Mouse (Mus musculus) kidney, adult 11 months (tissue): Measurements from ENCODE around the gene Psap.

Experiments used
- DNase-seq: peaks from one replicate; pipeline ENCODE4 v3.0.0; 2022

The Psap gene

GRCm38 (mm10) chr10:60290026-60290738 lies 12.8 kb downstream of the Psap start:
- DNase-seq = peak; percentile 28

GRCm38 (mm10) chr10:60290739-60291110 lies 13.3 kb downstream of the Psap start:
- no peak for DNase-seq

DNA sequence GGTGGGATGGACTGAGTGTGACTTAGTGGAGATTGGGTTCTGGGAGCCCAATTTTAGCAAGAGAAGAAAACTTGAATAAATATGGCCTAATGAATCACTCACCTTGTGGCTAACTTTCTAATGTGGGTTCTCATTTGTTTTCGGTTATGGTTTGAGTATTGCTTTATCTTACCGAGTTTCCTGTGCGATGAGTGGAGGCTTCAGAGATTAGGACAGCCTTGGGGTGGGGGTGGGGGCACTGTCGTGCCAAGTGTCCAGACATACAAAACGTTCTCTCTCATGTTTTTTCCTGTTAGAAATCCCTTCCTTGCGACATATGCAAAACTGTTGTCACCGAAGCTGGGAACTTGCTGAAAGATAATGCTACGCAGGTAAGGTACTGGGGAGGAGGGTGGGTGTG lies 14.8 kb downstream of the Psap start:
- no peak for DNase-seq

DNA sequence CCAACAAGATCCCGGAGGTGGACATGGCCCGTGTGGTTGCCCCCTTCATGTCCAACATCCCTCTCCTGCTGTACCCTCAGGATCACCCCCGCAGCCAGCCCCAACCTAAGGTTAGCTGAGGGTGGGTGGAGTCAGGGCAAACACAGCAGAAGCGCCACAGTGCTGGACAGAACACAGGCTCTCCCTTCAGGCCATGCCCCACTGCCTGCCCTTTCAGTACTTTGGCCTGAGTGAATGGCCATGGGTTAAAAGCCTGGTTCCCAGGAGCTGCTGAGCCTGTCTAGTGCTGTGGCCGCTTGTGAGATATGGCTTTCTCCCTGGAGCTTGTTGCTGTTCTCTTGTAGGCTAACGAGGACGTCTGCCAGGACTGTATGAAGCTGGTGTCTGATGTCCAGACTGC lies 17.2 kb downstream of the Psap start:
- peak; percentile 66 for DNase-seq

DNA sequence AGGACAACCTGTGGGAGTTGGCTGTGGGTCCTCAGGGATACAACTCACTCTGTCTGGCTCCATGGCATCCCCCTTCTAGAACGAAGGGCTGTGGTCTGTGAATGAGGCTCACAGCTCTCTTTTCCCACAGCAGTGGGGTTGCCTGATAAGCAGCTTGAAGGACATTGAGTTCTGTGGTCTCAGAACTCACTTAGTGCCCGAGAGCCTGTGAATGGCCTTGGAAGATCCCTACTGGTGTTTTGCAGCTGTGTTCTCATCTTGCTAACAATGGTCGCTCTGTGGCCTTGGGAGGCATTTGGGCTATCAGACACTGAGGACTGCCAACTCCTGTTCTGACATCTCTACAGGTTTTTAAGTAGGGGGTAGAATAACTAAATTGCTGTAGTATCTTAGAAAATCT lies 17.9 kb downstream of the Psap start:
- no peak for DNase-seq

DNA sequence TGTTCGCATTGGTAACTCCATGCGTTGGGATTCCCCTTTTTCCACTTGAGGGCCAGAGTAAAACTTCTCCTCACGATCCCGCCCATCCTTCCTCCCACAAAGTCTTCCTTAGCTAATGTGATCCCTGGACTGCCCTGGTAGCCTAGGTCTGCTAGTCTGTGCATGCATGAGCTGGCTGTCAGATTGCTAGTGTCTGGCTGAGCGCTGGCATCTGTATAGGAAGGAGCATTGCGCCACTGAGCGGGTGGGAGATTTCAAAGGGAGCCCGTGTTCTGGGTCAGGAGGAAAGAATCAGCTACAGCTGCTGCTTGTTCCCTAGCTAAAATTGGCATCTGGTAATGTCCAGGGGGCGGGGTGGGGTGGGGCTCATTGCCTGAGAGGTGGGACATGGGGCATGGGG lies 18.6 kb downstream of the Psap start:
- no peak for DNase-seq

DNA sequence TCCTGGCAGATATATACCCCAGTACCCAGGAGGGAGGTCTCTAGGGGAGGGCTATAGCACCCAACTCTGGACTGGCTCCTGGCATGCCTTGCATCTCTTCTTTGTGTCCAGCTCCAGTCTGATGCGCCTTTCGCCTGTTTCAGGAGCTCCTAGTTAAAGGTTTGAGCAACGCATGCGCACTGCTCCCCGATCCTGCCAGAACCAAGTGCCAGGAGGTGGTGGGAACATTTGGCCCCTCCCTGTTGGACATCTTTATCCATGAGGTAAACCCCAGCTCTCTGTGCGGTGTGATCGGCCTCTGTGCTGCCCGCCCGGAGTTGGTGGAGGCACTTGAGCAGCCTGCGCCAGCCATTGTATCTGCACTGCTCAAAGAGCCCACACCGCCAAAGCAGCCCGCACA lies 22.2 kb downstream of the Psap start:
- DNase-seq = no peak

DNA sequence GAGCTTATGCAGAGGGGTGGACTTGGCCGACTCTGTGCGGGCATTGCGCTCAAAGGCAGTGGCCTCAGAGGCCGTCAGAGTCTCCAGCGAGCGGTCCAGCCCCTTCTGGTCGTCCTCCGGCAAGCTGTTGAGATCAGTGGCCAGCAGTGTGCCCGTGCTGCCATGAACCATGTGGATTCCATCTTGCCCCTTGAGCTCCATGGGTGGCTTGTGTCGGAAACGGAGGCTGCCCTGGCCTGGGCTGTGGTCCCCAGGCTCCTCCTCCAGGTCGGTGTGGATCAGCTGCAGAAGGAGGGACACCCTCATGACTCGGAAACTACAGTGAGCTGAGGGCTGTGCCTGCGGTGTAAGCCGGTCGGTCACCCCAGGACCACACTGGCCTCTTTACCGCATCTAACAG lies 26.0 kb downstream of the Psap start:
- no peak for DNase-seq

DNA sequence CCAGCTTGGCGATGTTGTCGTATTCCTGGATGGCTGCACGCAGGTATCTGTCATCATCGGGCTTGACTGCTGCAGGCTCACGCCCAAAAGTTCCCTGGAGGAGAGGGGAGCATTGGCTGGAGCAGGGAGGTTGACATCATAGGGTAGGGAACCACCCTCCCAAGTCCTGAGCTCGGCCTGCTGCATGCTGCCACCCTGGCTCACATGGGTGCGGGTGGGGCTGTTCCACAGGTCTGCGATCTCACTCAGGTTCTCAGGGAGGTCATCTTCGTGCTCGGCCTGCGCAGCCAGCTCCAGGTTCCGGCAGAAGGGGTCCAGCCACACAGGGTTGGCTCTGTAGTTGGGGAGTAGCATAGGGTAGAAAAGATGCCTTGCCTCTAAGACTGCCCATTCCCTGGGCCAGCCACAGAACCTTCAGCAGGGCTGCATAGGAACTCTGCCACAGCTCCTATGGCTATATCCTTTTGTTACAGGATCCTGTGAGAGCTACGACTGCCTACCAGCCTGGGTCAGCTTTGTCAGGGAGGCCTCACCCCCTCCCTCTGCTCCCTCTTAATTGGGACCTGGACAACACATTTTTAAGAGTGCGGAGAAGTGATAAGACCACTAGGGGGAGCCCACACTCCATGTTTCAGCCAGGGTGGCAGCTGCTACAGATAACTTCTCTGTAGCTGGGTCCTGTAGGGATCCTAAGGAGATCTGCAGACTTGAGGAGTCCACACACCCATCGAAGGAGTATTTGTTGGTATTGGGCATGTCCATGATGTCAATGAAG lies 27.6 kb downstream of the Psap start:
- DNase-seq = peak; percentile 51

- DNase-seq = no peak
Observed at GRCm38 (mm10) chr10:60310629-60311028, 33.2 kb downstream of the Psap start.

DNA sequence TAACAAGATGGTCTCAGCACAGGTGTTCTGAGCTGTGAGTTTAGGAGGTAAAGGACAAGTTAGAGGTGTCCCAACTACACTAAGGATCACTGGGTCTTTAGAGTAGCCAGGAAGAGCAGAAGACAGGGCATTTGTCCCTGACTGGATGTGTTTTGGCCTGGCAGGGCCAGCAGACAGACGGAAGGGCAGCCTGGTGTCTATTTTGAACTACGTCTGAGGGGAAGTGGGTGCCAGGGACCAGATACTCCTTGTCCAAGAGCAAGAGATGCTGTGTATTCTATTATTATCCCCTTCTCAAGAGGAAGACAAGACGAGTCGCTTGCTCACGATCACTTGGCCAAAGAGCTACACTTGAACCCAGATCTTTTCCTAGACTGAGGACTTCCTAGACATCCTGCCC lies 36.2 kb downstream of the Psap start:
- no peak for DNase-seq

GRCm38 (mm10) chr10:60316166-60316565 lies 38.7 kb downstream of the Psap start:
- no peak for DNase-seq

- no peak for DNase-seq
Observed at GRCm38 (mm10) chr10:60328963-60329650, 51.7 kb downstream of the Psap start.

DNA sequence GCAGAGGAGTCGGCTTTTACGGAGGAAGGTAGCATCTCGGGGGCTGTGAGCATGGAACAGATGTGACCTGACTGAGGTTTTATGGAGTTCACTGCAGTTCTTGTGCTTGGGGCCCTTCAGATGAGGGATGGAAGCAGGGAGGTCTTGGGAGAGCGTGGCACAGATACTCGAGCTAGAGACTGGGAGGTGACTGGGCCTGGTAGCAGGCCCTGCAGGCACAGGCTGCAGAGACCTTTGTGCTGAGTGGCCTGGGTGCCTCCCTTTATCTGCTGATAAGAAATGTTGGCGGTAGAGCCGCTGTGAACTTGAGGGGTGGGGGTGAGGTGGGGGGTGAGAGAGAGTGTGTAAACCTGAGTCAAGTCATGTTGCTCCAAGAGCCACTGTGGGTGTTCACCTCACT lies 57.2 kb downstream of the Psap start:
- DNase-seq = no peak

DNA sequence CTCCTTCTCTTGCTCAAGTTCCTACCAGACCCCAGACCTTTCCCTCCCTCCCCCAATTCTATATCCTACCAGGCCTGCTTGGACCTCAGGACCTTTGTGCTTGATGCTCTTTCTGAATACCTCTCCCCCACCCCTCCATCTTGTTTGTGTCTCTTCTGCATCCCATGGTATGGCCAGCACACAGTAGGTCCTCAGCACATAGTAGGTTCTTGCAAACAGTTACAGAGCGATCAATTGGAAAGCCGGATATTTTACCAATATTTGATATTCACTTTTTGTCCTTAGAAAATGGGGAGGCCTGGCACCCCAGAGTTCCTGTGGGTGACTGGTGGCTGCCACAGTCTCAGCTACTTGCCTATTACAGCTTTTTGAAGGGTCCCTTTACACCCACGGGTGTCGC lies 57.6 kb downstream of the Psap start:
- DNase-seq = no peak

DNA sequence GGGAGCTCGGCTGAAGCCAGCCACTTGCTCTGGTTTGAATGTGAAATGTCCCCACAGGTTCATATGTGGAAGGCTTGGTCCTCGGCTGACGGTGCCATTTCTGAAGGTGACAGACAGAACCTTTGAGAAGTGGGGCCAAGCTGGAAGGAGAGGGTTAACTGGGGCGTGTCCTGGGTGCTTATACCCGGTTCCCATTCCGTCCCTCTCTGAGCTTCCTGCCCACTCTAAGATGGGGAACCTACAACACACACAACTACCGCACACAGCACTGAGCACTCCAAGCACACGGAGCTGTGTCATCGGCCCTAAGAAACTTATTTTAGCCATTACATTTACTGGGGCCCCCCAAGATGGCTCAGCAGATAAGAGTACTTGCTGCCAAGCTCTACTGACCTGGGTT lies 64.1 kb downstream of the Psap start:
- no peak for DNase-seq

DNA sequence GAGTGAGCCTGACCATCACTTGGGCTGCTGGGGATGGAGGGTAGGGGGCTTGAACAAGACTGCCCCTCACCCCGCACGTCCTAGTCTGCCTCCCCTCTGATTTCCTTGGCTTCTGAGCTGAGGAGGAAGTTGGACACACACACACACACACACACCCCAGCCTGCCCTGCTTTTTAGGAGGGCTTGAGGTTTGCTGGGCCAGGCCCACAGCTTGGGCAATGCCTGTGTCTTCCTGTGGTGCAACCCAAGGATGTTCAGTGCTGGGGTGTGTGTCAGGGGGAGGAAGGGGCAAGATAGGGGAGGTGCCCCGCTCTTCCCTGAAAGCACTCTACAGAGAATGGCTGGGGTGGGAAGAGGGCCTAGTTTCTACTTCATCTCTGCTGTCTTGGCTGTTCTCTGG lies 66.7 kb downstream of the Psap start:
- DNase-seq = no peak

DNA sequence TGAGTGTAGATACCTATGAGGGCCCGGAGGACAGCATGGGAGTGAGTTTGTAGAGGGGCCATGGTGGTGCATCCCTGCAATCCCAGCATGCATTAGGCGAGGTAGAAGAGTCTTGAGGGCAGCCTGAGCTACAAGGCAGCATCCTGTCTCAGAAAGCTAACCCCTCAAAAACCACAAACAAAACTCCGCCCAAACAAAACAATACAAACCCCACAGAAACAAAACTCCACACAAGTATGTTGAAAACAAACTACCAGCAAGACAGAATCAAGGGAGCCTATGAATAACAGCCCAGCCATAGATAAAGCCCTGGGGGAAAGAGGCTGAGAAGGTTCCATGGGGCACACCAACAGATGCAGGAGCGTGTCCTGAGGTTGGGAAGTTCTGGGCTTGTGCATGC lies 68.6 kb downstream of the Psap start:
- no peak for DNase-seq

DNA sequence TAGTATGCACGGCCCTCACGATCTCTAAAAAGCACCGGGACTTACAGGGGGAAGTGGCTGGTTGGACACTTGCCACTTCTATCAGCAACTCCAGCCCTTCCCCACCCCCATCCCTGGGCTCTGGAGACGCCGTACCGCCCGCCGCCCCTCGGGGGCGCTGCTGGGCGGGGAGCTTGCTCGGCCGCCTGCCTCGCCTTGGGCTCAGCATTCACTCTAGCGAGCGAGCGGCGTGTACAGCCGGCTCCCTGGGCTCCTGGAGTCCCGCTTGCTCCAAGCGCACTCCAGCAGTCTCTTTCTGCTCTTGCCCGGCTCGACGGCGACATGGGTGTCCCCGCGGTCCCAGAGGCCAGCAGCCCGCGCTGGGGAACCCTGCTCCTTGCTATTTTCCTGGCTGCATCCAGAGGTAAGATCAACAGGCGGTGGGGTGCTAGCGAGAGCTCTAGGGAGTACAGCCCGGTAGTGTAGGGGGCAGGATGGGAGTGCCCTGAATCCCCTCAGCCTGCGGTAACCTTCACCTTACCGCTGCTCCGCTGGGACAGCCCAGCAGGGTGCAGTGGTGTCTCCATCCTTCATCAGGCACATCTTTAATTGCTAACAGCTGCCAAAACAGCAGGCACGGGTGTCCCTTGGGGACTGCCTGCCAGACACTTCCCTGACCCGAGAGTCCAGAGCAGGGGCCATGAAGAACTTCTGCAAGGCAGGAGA lies 69.4 kb downstream of the Psap start, which contains the start of gene Vsir:
TSS of gene Vsir (plus strand) at position 151 of the 705 bp plus-strand sequence.
- peak; percentile 64 for DNase-seq

GRCm38 (mm10) chr10:60347768-60348610 lies 70.6 kb downstream of the Psap start:
- no peak for DNase-seq

- DNase-seq = peak; percentile 45
Observed at GRCm38 (mm10) chr10:60349056-60349455, 71.6 kb downstream of the Psap start.

- no peak for DNase-seq
Observed at GRCm38 (mm10) chr10:60349644-60350043, 72.2 kb downstream of the Psap start.
